Mouse (Mus musculus) lung, postnatal 0 days (tissue): ENCODE data around the gene Tbc1d10a.

ENCODE experiments used
- CTCF ChIP-seq: IDR thresholded peaks from 2 replicates; pipeline ENCODE4 v1.5.1; 2016; ENCODE audit warnings: antibody characterized with exemption, mild to moderate bottlenecking
- EP300 ChIP-seq: IDR thresholded peaks from 2 replicates; pipeline ENCODE4 v1.6.1; 2016; ENCODE audit warnings: antibody characterized with exemption, mild to moderate bottlenecking, control low read depth

- TF ChIP-seq CTCF (no peak), EP300 (no peak)
Measured at GRCm38 (mm10) chr11:4226569-4227325, 40.2 kb downstream of the Tbc1d10a start.
